Mouse (Mus musculus) C2C12 (cell line): ENCODE measurements at regions not wholly inside any gene's neighbourhood (a gene's known extent, or its start where the extent isn't known, plus 50 kb on each side); places are given as distances from the start of the nearest gene placed in this dataset.

ENCODE experiments used
- CTCF ChIP-seq: IDR thresholded peaks from one replicate; pipeline ENCODE4 v1.5.1; 2011; ENCODE audit not compliant: control insufficient read depth, insufficient read depth, insufficient read length
- USF1 ChIP-seq: IDR thresholded peaks from one replicate; pipeline ENCODE4 v1.6.1; 2011; ENCODE audit warnings: low read depth, mild to moderate bottlenecking, control low read depth, moderate library complexity

DNA sequence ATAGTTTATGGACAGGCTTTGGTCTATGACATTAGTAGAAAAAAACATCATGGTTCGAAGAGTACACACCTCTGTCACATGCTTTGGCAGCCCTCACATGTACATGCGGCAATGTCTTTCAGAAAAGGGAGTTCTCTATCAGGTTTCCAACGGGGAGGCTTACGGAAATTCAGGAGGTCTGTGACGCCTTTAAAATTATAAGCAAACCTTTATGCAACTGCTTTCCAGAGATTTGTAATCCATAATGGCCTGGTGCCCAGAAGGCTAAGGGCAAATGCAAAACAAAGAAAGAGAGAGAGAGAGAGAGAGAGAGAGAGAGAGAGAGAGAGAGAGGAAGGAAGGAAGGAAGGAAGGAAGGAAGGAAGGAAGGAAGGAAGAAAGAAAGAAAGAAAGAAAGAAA is 102.5 kb downstream of the Irs2 start:
- TF ChIP-seq CTCF (no peak), USF1 (no peak)
